Mouse (Mus musculus) myocyte (in vitro differentiated cells): ENCODE data around the gene Atp2a2. TPM values are rescaled to one million over a fixed set of nuclear protein-coding genes. Genes with fewer than 3 reads are reported as not detected.
"Not testable (repeated sequence)": the region's sequence is repeated elsewhere in the genome, so short reads cannot be mapped to it uniquely, and the experiment has no call there.

ENCODE experiments used
- H3K27me3 ChIP-seq: one replicate; pipeline ENCODE4 v1.6.1; 2011; ENCODE audit not compliant: control insufficient read depth, insufficient read depth, insufficient read length
- H3K36me3 ChIP-seq: one replicate; pipeline ENCODE4 v1.6.1; 2011; ENCODE audit not compliant: control insufficient read depth, insufficient read depth
- H3K4me2 ChIP-seq: one replicate; pipeline ENCODE4 v1.6.1; 2011; ENCODE audit warnings: low read depth, control low read depth
- H3K4me3 ChIP-seq: one replicate; pipeline ENCODE4 v1.5.1; 2011; ENCODE audit warnings: mild to moderate bottlenecking, control low read depth, moderate library complexity
- H3K79me2 ChIP-seq: one replicate; pipeline ENCODE4 v1.6.1; 2011; ENCODE audit not compliant: control insufficient read depth, insufficient read depth
- H3ac ChIP-seq: one replicate; pipeline ENCODE4 v1.6.1; 2011; ENCODE audit not compliant: control insufficient read depth, insufficient read length
- CEBPB ChIP-seq: IDR thresholded peaks from 2 replicates; pipeline ENCODE4 v1.6.1; 2011; ENCODE audit warnings: mild to moderate bottlenecking, moderate library complexity; ENCODE audit not compliant: poor library complexity, insufficient read depth, severe bottlenecking
- E2F4 ChIP-seq: IDR thresholded peaks from one replicate; pipeline ENCODE4 v1.6.1; 2011; ENCODE audit warnings: mild to moderate bottlenecking, control low read depth, moderate library complexity; ENCODE audit not compliant: insufficient read depth
- MAX ChIP-seq: IDR thresholded peaks from one replicate; pipeline ENCODE4 v1.6.1; 2011; ENCODE audit warnings: low read depth, mild to moderate bottlenecking, control low read depth
- MYOD1 ChIP-seq, 3 experiments: IDR thresholded peaks; one replicate each; pipeline ENCODE4 v1.6.1; 2011; ENCODE audit warnings: control low read depth in 2 of 3, low read depth in 2 of 3, mild to moderate bottlenecking in 2 of 3, moderate library complexity in 1 of 3; ENCODE audit not compliant: insufficient read length in 2 of 3, control insufficient read depth in 1 of 3
- MYOG ChIP-seq, 3 experiments: IDR thresholded peaks; one replicate each; pipeline ENCODE4 v1.6.1; 2011; ENCODE audit warnings: control low read depth in 2 of 3, low read depth in 2 of 3, mild to moderate bottlenecking in 2 of 3; ENCODE audit not compliant: insufficient read length in 2 of 3, control insufficient read depth in 1 of 3, insufficient read depth in 1 of 3
- POLR2A ChIP-seq: IDR thresholded peaks from one replicate; pipeline ENCODE4 v1.6.1; 2011; ENCODE audit warnings: low read depth, mild to moderate bottlenecking, control low read depth, moderate library complexity; ENCODE audit not compliant: insufficient read length
- POLR2AphosphoS2 ChIP-seq: IDR thresholded peaks from one replicate; pipeline ENCODE4 v1.6.1; 2011; ENCODE audit warnings: low read depth, control low read depth; ENCODE audit not compliant: insufficient read length
- REST ChIP-seq: IDR thresholded peaks from one replicate; pipeline ENCODE4 v1.6.1; 2011; ENCODE audit warnings: mild to moderate bottlenecking, control low read depth, moderate library complexity; ENCODE audit not compliant: insufficient read depth, insufficient read length
- SRF ChIP-seq: IDR thresholded peaks from one replicate; pipeline ENCODE4 v1.6.1; 2011; ENCODE audit warnings: low read depth; ENCODE audit not compliant: control insufficient read depth, insufficient read length
- TCF12 ChIP-seq: IDR thresholded peaks from one replicate; pipeline ENCODE4 v1.6.1; 2011; ENCODE audit warnings: mild to moderate bottlenecking, control low read depth; ENCODE audit not compliant: poor library complexity, insufficient read depth, severe bottlenecking
- TCF3 ChIP-seq: IDR thresholded peaks from one replicate; pipeline ENCODE4 v1.6.1; 2011; ENCODE audit warnings: low read depth, control low read depth; ENCODE audit not compliant: insufficient read length
- USF1 ChIP-seq: IDR thresholded peaks from one replicate; pipeline ENCODE4 v1.6.1; 2011; ENCODE audit warnings: low read depth, mild to moderate bottlenecking, control low read depth, moderate library complexity
- polyA plus RNA-seq: library from polyadenylated mRNA; unstranded; fragments of >200 nt; fragmentation: generic; extraction: Trizol; gene quantifications from one replicate; pipeline ENCODE4 v1.2.1, GENCODE M21; 2012; ENCODE audit warnings: missing spikeins

The Atp2a2 gene
- polyA plus RNA-seq, 1 experiment, result 295 TPM

DNA sequence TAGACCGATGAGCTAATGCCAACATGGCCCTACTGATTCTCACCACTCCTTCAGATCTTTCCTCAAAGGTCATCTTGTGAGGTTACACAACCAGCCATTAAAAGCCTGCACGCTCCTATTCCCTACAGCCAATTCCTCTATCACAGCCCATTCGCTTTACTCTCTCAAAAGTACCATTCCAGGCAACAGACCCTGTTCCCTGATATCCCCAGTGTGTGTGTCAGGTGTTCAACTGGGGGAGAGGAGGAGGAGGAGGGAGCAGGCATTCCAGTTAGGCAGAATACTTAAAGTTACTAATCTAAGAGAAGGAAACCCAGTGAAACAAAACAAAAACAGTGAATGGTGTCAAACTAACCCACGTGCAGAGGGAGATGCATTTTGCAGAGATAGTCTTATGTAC, 5.0 kb downstream of the Atp2a2 start:
- H3K79me2 ChIP-seq, result peaks cover 93% of the 10 kb centered on the region
- H3K27me3 ChIP-seq, result no peaks in the 10 kb centered on the region
- TF ChIP-seq POLR2A, result no peak
- no peak for TF ChIP-seq TCF3
- no peak for TF ChIP-seq MAX
- no peak for TF ChIP-seq SRF
- no peak for TF ChIP-seq USF1
- no peak for TF ChIP-seq TCF12
- H3K4me3 ChIP-seq, result no peak overlapping the region
- H3K36me3 ChIP-seq, result peaks cover 52% of the 10 kb centered on the region
- no peak overlapping the region for H3ac ChIP-seq
- peak overlapping the region; percentile 21 for H3K4me2 ChIP-seq

DNA sequence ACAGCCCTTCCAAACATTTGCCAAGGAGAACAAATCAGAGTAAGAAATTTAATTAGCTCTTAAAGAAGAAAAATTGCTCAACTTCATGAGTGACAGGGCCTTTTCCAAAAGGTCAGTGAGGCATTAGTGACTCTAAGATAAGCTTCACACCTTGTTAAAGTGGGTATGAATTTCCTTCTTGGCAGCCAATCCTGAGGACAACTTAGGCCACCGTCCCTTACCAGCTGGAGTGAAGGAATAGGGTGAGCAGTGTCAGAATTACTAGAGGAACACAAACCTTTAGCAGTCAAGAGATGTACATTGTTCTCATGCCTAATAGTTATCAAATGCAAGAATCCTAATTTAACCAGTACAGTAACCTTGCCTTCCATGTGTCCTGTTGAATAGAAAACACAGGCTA, 7.6 kb downstream of the Atp2a2 start:
- Histone ChIP-seq H3K4me2 (no peak overlapping the region), H3K4me3 (no peak overlapping the region), H3K36me3 (peaks cover 69% of the 10 kb centered on the region), H3K27me3 (no peaks in the 10 kb centered on the region), H3K79me2 (peaks cover 87% of the 10 kb centered on the region), H3ac (no peak overlapping the region)
- no peak for TF ChIP-seq CEBPB
- TF ChIP-seq POLR2A, result no peak
- no peak for TF ChIP-seq POLR2AphosphoS2
- TF ChIP-seq REST, result no peak
- no peak for TF ChIP-seq TCF12
- TF ChIP-seq MAX, result no peak

DNA sequence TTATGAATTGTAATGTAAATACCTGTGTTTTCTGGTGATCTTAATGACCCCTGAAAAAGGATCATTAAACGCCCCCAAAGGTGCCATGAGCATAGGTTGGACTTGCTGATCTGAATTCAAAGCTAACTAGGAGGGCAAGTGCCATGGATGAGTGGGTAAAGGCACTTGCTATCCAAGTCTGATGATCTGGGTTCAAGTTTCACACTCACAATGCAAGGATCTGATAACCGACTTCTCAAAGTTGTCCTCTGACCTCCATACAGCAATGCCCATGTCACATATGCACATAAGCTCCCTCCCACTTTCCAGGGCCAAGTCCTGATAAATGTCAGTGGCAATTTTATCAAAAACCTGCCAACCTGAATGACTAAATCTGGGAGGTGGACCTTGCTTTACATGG, 9.0 kb downstream of the Atp2a2 start:
- Histone ChIP-seq H3K36me3 (peaks cover 79% of the 10 kb centered on the region), H3K79me2 (peaks cover 83% of the 10 kb centered on the region), H3K4me2 (no peak overlapping the region), H3ac (no peak overlapping the region), H3K4me3 (no peak overlapping the region), H3K27me3 (no peaks in the 10 kb centered on the region)
- TF ChIP-seq CEBPB (no peak), SRF (no peak), USF1 (no peak), TCF12 (no peak), REST (no peak), MAX (no peak), POLR2AphosphoS2 (no peak), MYOD1 (IDR thresholded peaks at IDR 0.05; ENCODE audit: control insufficient read depth in 1 of 3, insufficient read length in 2 of 3, low read depth in 2 of 3) (no peak), E2F4 (no peak), MYOG (IDR thresholded peaks at IDR 0.05; ENCODE audit: control insufficient read depth in 1 of 3, insufficient read depth in 1 of 3, insufficient read length in 2 of 3, low read depth in 2 of 3) (no peak), POLR2A (no peak), TCF3 (no peak)

DNA sequence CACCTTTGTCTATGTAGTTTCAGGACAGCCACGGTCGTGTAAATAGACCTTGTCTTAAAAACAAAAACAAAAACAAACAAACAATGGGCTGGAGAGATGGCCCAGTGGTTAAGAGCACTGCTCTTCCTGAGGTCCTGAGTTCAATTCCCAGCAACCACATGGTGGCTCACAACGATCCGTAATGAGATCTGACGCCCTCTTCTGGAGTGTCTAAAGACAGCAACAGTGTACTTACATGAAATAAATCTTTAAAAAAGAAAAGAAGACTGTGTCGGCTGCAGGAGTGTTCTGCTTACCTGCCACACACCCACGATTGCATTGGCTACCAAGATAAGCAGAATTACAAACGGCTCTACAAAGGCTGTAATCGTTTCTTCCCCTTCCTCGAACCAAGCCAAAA, 10.6 kb downstream of the Atp2a2 start:
- Histone ChIP-seq H3K79me2 (peaks cover 79% of the 10 kb centered on the region), H3K4me2 (no peak overlapping the region), H3K27me3 (no peaks in the 10 kb centered on the region), H3K36me3 (peaks cover 81% of the 10 kb centered on the region), H3ac (no peak overlapping the region), H3K4me3 (no peak overlapping the region)
- TF ChIP-seq TCF3 (no peak), POLR2A (no peak), SRF (no peak), CEBPB (no peak), POLR2AphosphoS2 (no peak), REST (no peak), MYOD1 (IDR thresholded peaks at IDR 0.05; ENCODE audit: control insufficient read depth in 1 of 3, insufficient read length in 2 of 3, low read depth in 2 of 3) (no peak), E2F4 (no peak)

DNA sequence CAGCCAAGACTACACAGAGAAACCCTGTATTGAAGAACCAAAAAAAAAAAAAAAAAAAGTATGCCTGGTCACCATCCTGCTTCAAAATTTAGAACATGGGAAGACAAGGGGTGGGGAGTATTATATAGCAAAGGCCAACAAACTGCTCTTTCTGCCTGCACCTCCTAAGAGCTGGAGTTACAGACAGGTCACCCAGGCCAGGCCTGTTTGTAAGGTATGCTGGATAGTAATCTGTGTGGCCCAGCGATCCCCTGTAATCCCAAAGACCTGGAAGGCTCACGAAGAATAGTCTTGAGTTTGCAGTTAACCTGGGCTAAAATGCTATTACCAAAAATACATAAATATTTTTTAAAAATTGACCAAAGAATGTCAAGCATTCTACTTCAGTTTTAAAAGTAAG, 11.9 kb downstream of the Atp2a2 start:
- TF ChIP-seq USF1, result no peak
- Histone ChIP-seq H3K4me2 (no peak overlapping the region), H3K36me3 (peaks cover 81% of the 10 kb centered on the region), H3ac (no peak overlapping the region), H3K4me3 (no peak overlapping the region), H3K27me3 (no peaks in the 10 kb centered on the region), H3K79me2 (peaks cover 71% of the 10 kb centered on the region)

DNA sequence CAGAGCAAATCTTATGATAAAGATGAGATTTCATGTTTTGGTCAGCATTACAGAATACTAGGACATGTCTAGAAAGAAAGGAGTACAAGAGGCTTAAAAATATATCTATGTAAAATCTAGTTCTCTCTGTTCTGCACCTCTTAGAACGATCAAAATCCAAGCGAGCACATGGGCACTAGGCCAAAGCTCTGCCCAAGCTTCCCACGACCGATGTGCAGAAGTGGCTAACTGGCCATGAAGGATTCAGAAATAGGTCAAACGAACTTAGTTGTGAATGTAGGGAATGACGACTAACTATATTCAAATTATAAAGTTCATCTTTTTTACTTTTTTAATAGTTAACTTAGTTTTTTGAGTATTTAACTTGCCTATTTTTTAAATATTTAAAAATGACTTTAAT, 14.2 kb downstream of the Atp2a2 start:
- no peak for TF ChIP-seq MYOG (IDR thresholded peaks at IDR 0.05; ENCODE audit: control insufficient read depth in 1 of 3, insufficient read depth in 1 of 3, insufficient read length in 2 of 3, low read depth in 2 of 3)
- TF ChIP-seq CEBPB, result no peak
- no peak for TF ChIP-seq REST
- no peak for TF ChIP-seq POLR2AphosphoS2
- no peak for TF ChIP-seq USF1
- TF ChIP-seq MAX, result no peak
- TF ChIP-seq E2F4, result no peak
- TF ChIP-seq TCF12, result no peak
- no peak for TF ChIP-seq POLR2A
- TF ChIP-seq SRF, result no peak
- TF ChIP-seq TCF3, result no peak
- TF ChIP-seq MYOD1 (IDR thresholded peaks at IDR 0.05; ENCODE audit: control insufficient read depth in 1 of 3, insufficient read length in 2 of 3, low read depth in 2 of 3), result no peak
- Histone ChIP-seq H3ac (no peak overlapping the region), H3K4me2 (no peak overlapping the region), H3K27me3 (no peaks in the 10 kb centered on the region), H3K79me2 (peaks cover 50% of the 10 kb centered on the region), H3K36me3 (peaks cover 80% of the 10 kb centered on the region), H3K4me3 (no peak overlapping the region)

DNA sequence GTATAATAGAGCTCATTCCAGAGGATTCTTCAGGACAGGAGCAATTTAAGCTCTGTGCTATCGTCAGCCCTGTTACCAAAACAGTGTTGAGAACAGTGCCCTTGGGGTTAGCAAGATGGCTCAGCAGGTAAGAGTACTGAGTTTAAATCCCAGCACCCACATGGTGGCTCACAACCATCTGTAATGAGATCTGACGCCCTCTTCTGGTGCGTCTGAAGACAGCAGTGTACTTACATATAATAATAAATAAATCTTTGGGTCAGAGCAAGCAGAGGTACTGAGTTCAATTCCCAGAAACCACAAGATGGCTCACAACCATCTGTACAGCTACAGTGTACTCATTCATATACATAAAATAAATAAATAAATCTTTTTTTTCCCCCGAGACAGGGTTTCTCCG, 15.8 kb downstream of the Atp2a2 start:
- not testable (repeated sequence) for H3K27me3 ChIP-seq, H3K4me2 ChIP-seq, H3K4me3 ChIP-seq, H3ac ChIP-seq
- peaks cover 82% of the 10 kb centered on the region for H3K36me3 ChIP-seq
- peaks cover 44% of the 10 kb centered on the region for H3K79me2 ChIP-seq
